Mouse (Mus musculus) stomach, embryonic 15.5 days (tissue): ENCODE results near the gene Znrd1as. TPM values are rescaled to one million over a fixed set of nuclear protein-coding genes. Genes with fewer than 3 reads are reported as not detected.

Experiments used
- ATAC-seq: fragments of 200-750 bp; cut with Nextera tagmentation; 2 replicates; pipeline ENCODE4 v1.8.0; 2017; ENCODE audit warnings: low read depth, moderate number of reproducible peaks, moderate TSS enrichment; ENCODE audit not compliant: insufficient read depth, low FRiP score
- H3K27ac ChIP-seq: fragments of 300-500 bp; sonication (generic); 2 replicates; pipeline ENCODE4 v1.5.1; 2015; ENCODE audit warnings: mild to moderate bottlenecking, inconsistent platforms
- H3K27me3 ChIP-seq: fragments of 300-500 bp; sonication (generic); replicated peaks from 2 replicates; pipeline ENCODE4 v1.6.1; 2015; ENCODE audit warnings: inconsistent platforms
- H3K36me3 ChIP-seq: fragments of 300-500 bp; sonication (generic); 2 replicates; pipeline ENCODE4 v1.6.1; 2015; ENCODE audit warnings: inconsistent platforms
- H3K4me1 ChIP-seq: fragments of 300-500 bp; sonication (generic); 2 replicates; pipeline ENCODE4 v1.6.1; 2015; ENCODE audit warnings: inconsistent platforms
- H3K4me2 ChIP-seq: fragments of 300-500 bp; sonication (generic); 2 replicates; pipeline ENCODE4 v1.6.1; 2015; ENCODE audit warnings: mild to moderate bottlenecking, inconsistent platforms
- H3K4me3 ChIP-seq: fragments of 300-500 bp; sonication (generic); replicated peaks from 2 replicates; pipeline ENCODE4 v1.5.1; 2015; ENCODE audit warnings: inconsistent platforms
- H3K9ac ChIP-seq: fragments of 300-500 bp; sonication (generic); 2 replicates; pipeline ENCODE4 v1.6.1; 2015; ENCODE audit warnings: inconsistent platforms
- H3K9me3 ChIP-seq: fragments of 300-500 bp; sonication (generic); 2 replicates; pipeline ENCODE4 v1.6.1; 2016; ENCODE audit warnings: inconsistent platforms
- WGBS: fragments of 180-500 bp; shearing (Covaris S2); methylation state at CpG from one replicate; pipeline ENCODE4 v1.1.7; 2015; 5-methylcytosine and 5-hydroxymethylcytosine counted together
- polyA plus RNA-seq: library from polyadenylated mRNA; unstranded; fragments of >200 nt; fragmentation: Nextera tagmentation; extraction: Ambion mirVana; gene quantifications from 2 replicates; pipeline ENCODE4 v1.2.1, GENCODE M21; 2015

Gene Znrd1as
- polyA plus RNA-seq, 1 experiment from 2014 or later, result 6.1 TPM

DNA sequence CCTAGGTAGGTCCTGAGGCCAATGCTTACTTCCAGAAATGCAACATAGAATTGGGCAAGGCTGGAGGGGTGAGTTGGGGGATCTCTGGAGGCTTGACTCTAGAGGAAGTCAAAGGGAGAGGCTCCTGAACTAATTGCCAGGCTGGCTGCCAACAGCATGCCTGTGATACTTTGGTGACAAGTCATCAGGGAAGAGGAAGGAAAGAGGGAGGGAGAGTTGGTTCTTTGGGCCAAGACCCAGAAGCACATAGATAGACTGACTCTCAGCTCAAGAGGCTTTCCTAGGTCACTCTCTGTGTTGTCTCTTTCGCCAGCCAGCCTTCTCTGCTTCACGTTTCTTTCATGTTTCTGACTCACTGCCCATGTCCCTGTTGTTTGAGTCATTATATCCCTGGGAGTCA, 26.6 kb upstream of the Znrd1as start:
- H3K4me3 ChIP-seq, result no peak overlapping the region
- H3K4me2 ChIP-seq, result no peak overlapping the region
- no peak for ATAC-seq
- H3K27me3 ChIP-seq, result no peaks in the 10 kb centered on the region
- WGBS, result 48% methylated on average over 2 of the region's 2 CpGs
- H3K4me1 ChIP-seq, result no peaks in the 10 kb centered on the region
- H3K27ac ChIP-seq, result no peak overlapping the region
- no peaks in the 10 kb centered on the region for H3K9me3 ChIP-seq
- H3K9ac ChIP-seq, result no peak overlapping the region
- no peaks in the 10 kb centered on the region for H3K36me3 ChIP-seq

DNA sequence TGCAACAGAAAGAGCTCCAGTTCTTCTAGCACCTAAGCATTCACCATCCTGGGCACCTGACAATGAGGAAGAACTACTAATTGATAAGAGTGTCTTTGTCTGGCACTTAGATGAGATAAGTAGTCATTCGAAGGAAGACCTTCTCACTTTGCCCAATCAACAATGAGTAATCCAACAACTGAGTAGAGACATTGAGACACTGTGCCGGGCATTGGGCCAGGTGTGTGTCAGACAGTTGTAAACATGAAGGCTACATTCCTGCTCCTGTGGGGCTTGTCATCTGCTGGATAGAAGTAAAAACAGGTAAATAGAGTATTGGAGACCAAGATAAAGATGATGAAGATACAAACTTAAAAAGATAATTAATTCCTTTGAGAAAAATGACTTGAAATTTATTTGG, 20.3 kb upstream of the Znrd1as start:
- Histone ChIP-seq H3K4me1 (peaks cover 8% of the 10 kb centered on the region), H3K27me3 (peaks cover 25% of the 10 kb centered on the region), H3K27ac (no peak overlapping the region), H3K9me3 (no peaks in the 10 kb centered on the region), H3K4me2 (no peak overlapping the region), H3K4me3 (no peak overlapping the region), H3K36me3 (no peaks in the 10 kb centered on the region), H3K9ac (no peak overlapping the region)
- WGBS, result 58% methylated on average over 2 of the region's 2 CpGs
- ATAC-seq, result no peak

- no peak overlapping the region for H3K9ac ChIP-seq
- H3K36me3 ChIP-seq, result no peaks in the 10 kb centered on the region
- peak; percentile 41; the same call in 1 of the 2 replicates for ATAC-seq
- H3K9me3 ChIP-seq, result no peaks in the 10 kb centered on the region
- H3K4me1 ChIP-seq, result peaks cover 13% of the 10 kb centered on the region
- H3K4me2 ChIP-seq, result peak overlapping the region; percentile 88
- peak overlapping the region; percentile 41 for H3K4me3 ChIP-seq
- H3K27ac ChIP-seq, result no peak overlapping the region
- WGBS, result 46% methylated on average over 10 of the region's 10 CpGs
- H3K27me3 ChIP-seq, result peaks cover 42% of the 10 kb centered on the region
Measured at GRCm38 (mm10) chr17:36942391-36942790, 16.0 kb upstream of the Znrd1as start.

DNA sequence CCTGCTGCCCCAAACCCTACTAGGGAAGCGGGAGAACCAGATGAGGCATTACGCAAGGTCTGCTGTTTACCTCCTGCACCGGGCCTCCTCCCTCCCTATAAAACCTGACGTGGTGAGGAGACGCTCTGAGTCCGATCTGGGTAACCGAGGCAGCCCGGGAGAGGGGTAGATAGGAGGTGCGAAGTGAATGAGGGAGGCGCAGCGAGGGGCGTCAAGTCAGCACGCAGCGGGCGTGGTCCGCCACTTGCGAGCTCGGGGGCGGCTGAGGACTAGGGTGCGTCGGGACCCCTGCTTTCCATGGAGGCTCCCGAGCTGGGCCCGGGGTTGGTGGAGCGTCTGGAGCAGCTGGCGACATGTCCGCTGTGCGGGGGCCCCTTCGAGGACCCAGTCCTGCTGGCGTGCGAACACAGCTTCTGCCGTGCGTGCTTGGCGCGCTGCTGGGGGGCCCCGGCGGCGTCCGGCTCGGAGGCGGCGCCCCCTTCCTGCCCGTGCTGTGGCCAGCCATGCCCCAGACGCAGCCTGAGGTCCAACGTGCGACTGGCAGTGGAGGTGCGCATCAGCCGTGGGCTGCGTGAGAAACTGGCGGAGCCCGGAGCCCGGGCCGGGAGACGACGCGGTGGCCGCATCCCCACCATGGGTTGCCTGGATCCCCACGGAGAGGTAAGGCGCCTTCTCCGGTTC, 15.5 kb upstream of the Znrd1as start, which contains the start of gene Rnf39:
Rnf39 (plus strand) TSS at position 128 of the 681 bp plus-strand sequence.
- Histone ChIP-seq H3K4me3 (peak within 1 kb of the TSS; percentile 41), H3K27ac (no peak within 1 kb of the TSS), H3K4me2 (peak within 1 kb of the TSS; percentile 88), H3K36me3 (no peaks in the 10 kb centered on the region), H3K9ac (peak within 1 kb of the TSS; percentile 8; the same call in 1 of the 2 replicates), H3K4me1 (peaks cover 14% of the 10 kb centered on the region), H3K9me3 (no peaks in the 10 kb centered on the region), H3K27me3 (peaks cover 40% of the 10 kb centered on the region)
- ATAC-seq, result peak; percentile 34; the same call in 1 of the 2 replicates
- WGBS, result 2% methylated on average over 59 of the region's 59 CpGs

DNA sequence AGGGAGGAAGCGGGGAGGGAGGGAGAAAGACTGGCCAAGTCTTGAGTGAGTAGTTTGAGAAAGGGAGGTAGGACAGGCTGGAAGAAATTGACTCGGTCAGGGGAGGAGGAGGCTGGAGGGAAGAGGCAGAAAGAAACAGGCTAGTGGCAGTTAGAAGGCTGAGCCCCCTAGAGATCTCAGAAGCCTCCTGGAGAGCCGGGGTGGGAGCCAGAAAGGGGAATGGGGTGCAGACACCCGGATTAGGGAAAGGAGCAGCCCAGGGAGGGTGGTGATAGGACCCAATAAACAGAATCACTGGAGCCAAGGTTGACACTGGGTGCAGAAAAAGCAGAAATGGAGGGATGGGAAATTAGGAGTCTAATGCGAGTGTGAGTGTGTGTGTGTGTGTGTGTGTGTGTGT, 14.7 kb upstream of the Znrd1as start:
- ATAC-seq, result no peak
- WGBS, result 20% methylated on average over 5 of the region's 5 CpGs
- peaks cover 14% of the 10 kb centered on the region for H3K4me1 ChIP-seq

DNA sequence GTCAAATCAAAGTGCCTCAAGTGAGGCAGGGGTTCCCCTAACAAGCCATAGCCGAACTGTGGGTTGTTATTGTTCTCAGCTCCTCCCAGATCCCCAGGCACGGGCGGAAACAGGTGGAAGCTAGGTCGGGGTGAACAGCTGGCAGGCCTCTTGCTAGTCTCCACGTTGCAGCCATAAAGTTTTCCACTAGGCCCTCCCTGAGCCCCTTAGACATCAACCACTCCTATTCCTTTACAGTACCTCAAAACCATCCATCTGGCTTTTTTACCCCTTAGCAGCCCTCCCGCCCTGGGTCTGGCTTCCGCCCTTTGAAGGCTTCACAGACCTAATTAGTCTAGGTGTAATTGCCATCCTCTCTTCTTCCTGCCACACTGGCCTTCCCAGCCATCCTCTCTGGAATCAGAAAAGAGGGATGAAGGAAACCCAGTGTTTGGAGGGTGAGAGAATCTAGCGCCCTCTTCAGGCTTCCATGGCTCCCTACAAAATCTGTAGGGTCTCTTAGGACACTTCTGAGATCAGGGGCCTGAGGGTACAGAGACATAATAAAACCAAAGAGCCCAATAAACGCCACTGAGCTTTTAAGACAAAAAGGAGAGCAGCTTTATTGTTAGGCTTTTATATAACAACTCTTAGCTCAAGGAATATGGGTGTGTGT, 14.1 kb upstream of the Znrd1as start:
- 21% methylated on average over 9 of the region's 9 CpGs for WGBS
- Histone ChIP-seq H3K4me2 (no peak overlapping the region), H3K27me3 (peaks cover 40% of the 10 kb centered on the region), H3K27ac (no peak overlapping the region), H3K4me1 (peaks cover 14% of the 10 kb centered on the region), H3K36me3 (peaks cover 7% of the 10 kb centered on the region), H3K9me3 (no peaks in the 10 kb centered on the region), H3K9ac (no peak overlapping the region), H3K4me3 (no peak overlapping the region)
- ATAC-seq, result no peak

More for the DNA sequence above, 14.7 kb upstream of the Znrd1as start:
- peak overlapping the region; percentile 88; the same call in 1 of the 2 replicates for H3K4me2 ChIP-seq
- peaks cover 1% of the 10 kb centered on the region; the same call in 1 of the 2 replicates for H3K36me3 ChIP-seq
- no peaks in the 10 kb centered on the region for H3K9me3 ChIP-seq
- peak overlapping the region; percentile 41 for H3K4me3 ChIP-seq
- H3K9ac ChIP-seq, result no peak overlapping the region
- peaks cover 40% of the 10 kb centered on the region for H3K27me3 ChIP-seq
- H3K27ac ChIP-seq, result no peak overlapping the region

DNA sequence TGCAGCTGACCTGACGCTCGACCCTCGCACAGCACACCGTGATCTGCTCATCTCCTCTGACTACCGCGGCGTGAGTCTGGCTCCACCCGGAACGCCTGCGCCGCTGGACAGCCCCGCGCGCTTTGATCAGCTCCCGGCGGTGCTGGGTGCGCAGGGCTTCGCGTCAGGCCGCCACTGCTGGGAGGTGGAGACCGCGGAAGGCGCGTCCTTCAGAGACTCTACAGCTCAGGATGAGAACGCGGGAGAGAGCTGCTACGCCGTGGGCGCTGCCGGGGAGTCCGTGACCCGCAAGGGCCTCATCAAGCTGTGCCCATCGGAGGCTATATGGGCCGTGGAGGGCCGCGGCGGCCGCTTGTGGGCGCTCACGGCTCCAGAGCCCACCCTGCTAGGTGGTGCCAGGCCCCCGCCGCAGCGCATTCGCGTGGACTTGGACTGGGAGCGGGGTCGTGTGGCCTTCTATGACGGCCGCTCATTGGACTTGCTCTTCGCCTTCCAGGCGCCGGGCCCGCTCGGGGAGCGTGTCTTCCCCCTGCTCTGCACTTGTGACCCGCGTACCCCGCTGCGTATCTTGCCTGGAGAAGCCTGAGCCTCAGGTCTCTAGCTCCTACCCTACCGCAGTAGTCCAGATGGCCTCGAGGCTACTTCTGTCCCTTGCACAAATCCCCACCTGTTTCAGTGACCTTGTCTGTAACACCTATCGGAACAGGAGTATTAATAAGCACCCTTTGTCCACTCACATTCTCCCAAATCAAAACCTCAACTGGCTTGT, 11.2 kb upstream of the Znrd1as start:
- ATAC-seq, result 0 out of 2 replicates have a peak, but pooled peaks have one; percentile 3
- peak overlapping the region; percentile 96 for H3K4me2 ChIP-seq
- no peaks in the 10 kb centered on the region for H3K9me3 ChIP-seq
- H3K9ac ChIP-seq, result peak overlapping the region; percentile 33
- peak overlapping the region; percentile 49 for H3K4me3 ChIP-seq
- peaks cover 20% of the 10 kb centered on the region for H3K4me1 ChIP-seq
- H3K27ac ChIP-seq, result no peak overlapping the region
- peaks cover 7% of the 10 kb centered on the region for H3K36me3 ChIP-seq
- H3K27me3 ChIP-seq, result peaks cover 26% of the 10 kb centered on the region
- WGBS, result 1% methylated on average over 62 of the region's 62 CpGs

GRCm38 (mm10) chr17:36948286-36948685, 10.1 kb upstream of the Znrd1as start:
- H3K4me2 ChIP-seq, result no peak overlapping the region
- no peaks in the 10 kb centered on the region for H3K9me3 ChIP-seq
- ATAC-seq, result no peak
- 94% methylated on average over 1 of the region's 1 CpGs for WGBS
- no peak overlapping the region for H3K9ac ChIP-seq
- H3K27me3 ChIP-seq, result peaks cover 15% of the 10 kb centered on the region
- peaks cover 7% of the 10 kb centered on the region for H3K36me3 ChIP-seq
- H3K27ac ChIP-seq, result no peak overlapping the region
- no peak overlapping the region for H3K4me3 ChIP-seq
- H3K4me1 ChIP-seq, result peaks cover 10% of the 10 kb centered on the region; the same call in 1 of the 2 replicates

DNA sequence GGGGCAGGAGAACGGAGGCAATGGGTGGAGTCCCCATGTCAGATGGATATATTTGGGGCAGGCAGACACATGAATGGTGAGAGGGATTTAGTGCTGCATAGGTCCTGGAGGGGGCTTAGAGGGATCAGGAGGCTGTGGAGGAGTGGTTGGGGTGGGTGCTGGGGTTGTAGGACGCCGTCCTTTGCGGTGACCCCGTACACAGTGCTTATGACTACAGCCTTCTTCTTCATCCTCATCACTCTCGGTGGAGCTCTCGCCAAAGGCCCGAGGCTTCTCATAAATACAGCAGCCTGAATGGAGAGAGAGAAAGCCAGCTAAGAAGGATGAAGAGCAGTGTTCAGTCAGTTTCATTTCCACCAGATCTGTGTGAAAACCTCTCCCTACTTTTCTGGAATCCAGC, 9.1 kb upstream of the Znrd1as start:
- ATAC-seq, result no peak
- H3K36me3 ChIP-seq, result peaks cover 7% of the 10 kb centered on the region
- 97% methylated on average over 8 of the region's 8 CpGs for WGBS
- H3K27me3 ChIP-seq, result peaks cover 11% of the 10 kb centered on the region
- no peak overlapping the region for H3K4me3 ChIP-seq
- peaks cover 9% of the 10 kb centered on the region; the same call in 1 of the 2 replicates for H3K4me1 ChIP-seq
- H3K9ac ChIP-seq, result no peak overlapping the region
- H3K27ac ChIP-seq, result no peak overlapping the region
- H3K9me3 ChIP-seq, result no peaks in the 10 kb centered on the region
- H3K4me2 ChIP-seq, result no peak overlapping the region

DNA sequence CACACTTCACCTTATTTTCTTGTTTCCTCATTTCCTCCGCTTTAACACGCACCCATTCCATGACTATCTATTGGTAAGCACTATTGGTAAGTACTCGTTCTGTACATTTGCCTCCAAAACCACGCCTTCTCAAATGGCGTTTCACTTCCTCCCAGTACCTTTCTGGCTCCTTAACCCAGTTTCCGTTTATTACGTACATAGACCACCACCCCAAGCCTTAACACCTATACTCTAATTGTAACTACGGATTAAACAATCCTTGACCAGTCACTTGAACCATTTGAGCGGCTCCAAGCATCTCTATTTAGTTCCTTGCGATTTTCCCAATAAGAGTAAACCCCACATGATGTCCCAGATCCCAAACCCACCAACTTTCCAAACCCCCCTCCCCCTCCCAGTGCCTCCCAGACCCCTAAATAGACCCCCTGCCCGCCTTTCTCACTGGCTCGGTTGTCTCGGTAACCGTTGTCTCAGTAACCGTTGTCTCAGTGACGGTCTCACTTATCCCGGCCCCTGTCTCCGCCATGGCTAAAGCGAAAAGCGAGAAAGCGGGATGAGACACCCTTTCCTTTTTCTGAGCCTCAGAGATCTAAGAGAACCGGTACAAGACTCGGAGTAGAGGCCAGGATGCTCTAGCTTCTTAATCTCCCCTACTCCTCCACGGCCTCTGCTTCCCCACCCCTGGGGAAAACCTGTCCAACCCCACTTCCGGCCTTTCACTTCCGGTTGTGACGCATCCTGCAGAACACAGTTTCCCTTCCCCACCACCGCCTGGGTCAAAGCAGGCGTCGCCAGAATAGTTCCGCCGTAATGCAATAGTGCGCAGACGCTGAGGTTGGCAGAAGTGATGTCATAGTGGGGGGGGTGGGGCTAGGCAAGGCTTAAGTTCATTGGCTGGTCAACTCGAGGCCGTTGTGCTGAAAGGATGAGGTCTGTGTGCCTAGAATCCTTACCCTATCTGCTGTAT, 7.1 kb upstream of the Znrd1as start, which contains the start of gene Ppp1r11:
Ppp1r11 (minus strand) TSS at position 761 of the 967 bp plus-strand sequence.
- WGBS, result 2% methylated on average over 36 of the region's 36 CpGs
- Histone ChIP-seq H3K4me1 (peaks cover 9% of the 10 kb centered on the region; the same call in 1 of the 2 replicates), H3K4me3 (peak within 1 kb of the TSS; percentile 74), H3K9me3 (no peaks in the 10 kb centered on the region), H3K27ac (peak within 1 kb of the TSS; percentile 69; the same call in 1 of the 2 replicates), H3K36me3 (peaks cover 14% of the 10 kb centered on the region), H3K4me2 (peak within 1 kb of the TSS; percentile 69), H3K9ac (peak within 1 kb of the TSS; percentile 62), H3K27me3 (no peaks in the 10 kb centered on the region)
- ATAC-seq, result peak; percentile 97

DNA sequence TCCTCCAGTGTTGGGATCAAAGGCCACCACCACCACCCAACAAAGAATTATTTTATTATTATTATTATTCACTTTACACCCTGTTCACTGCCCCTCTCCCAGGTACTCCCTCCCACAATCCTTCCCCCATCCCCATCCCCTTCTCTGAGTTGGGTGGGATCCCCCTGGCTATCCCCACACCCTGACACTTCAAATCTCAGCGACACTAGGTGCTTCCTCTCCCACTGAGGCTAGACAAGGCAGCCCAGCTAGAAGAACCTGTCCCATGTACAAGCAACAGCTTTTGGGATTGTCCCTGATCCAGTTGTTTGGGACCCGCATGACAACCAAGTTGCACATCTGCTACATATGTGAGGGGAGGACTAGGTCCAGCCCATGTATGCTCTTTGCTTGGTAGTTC, 5.8 kb upstream of the Znrd1as start:
- peaks cover 14% of the 10 kb centered on the region for H3K36me3 ChIP-seq
- ATAC-seq, result no peak
- no peak overlapping the region for H3K4me2 ChIP-seq
- H3K27ac ChIP-seq, result no peak overlapping the region
- no peak overlapping the region for H3K4me3 ChIP-seq
- H3K9ac ChIP-seq, result no peak overlapping the region
- 90% methylated on average over 2 of the region's 2 CpGs for WGBS
- H3K27me3 ChIP-seq, result no peaks in the 10 kb centered on the region
- peaks cover 9% of the 10 kb centered on the region for H3K4me1 ChIP-seq
- no peaks in the 10 kb centered on the region for H3K9me3 ChIP-seq
